Mouse (Mus musculus) cerebellum, adult 9-11 months (tissue): Measurements from ENCODE around the gene Camk2n1.
"Not testable (repeated sequence)": the region's sequence is repeated elsewhere in the genome, so short reads cannot be mapped to it uniquely, and the experiment has no call there.

ENCODE experiments used
- DNase-seq: peaks from one replicate; pipeline ENCODE4 v3.0.0; 2022

The Camk2n1 gene

DNA sequence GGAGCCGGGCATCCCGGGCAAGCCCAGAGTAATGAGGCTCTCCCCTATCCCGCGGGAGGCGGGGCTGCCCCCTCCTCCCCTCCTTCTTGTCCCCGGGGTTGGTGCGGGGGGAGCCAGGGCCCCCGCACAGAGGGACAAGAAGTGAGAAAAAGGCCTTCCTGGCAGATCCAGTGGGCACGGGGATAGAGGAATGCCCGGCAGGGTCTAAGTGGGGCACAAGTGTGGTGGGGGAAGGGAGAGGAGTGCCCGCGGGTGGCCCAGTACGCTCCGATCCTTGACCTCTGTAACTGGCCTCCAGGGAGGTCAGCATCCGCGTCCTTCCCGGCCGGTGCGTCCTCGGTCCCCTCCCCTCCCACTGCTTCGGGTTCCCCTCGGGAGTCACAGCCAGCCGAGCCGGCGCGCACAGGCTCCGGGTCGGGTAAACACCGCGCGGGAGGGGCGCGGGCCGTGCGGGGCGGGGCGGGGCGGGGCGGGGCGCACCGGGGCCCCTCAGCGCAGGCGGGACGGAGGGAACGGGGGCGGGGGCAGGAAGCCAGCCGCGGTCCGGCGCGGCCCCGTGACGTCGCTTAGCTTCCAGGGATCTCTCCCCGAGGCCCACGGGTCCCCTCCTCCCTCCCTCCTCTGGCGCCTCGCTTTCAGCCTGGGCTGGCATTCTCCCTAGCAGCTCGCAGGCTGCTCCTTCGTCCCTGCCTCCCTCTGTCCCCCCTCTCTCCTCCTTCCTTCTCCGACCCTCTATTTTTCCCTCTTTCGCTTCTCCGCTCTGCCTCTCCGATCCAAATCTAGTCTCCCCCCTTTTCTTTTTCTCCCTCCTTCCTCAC is at the start of gene Camk2n1:
TSS of gene Camk2n1 (plus strand) at position 562 of the 818 bp plus-strand sequence.
- DNase-seq: peak; percentile 92

DNA sequence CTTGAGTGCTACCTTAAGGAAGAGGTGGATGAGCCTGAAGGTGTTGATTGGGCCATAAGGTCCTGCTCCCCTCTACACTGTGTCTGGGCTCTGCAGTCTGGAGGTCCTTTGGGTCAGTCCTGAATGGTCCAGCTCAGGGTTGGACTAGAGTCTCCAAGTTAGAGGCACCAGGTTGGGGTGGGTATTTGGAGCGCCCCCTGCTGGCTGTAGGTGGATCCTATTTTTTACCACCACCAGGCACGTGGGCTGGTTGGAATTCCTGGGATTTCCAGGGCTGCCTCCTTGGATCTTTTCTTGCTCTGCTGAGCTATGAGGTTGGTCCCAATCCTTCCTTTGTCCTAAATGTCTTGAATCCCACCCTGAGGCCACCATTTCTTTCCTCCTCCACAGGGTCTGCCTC is 49.3 kb upstream of the Camk2n1 start:
- no peak for DNase-seq

DNA sequence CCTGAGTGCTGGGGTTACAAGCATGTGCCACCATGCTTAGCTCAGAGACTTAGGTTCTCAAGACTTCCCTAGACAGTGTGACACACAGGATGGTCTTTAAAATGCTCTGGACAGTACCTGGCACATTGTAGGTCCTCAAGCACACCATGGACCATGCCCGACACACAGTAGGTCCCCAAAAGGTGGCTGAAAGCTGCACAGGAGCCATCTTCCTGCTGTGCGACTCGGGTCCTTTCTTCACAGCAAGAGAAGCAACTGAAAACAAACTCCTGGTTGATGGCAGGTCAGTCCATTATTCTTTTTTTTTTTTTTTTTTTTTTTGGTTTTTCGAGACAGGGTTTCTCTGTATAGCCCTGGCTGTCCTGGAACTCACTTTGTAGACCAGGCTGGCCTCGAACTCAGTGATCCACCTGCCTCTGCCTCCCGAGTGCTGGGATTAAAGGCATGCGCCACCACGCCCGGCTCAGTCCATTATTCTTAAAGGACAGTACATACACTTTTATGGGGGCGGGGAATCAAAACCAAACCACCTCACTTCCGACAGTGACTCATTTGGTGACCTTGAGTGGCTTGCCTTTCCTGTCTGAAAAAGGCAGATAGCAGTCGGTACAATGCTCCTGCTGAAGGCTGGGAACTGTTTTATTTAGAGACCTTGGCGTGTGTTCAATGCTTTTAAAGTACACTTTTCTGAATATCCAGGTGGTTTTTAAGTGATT is 46.5 kb upstream of the Camk2n1 start:
- no peak for DNase-seq

DNA sequence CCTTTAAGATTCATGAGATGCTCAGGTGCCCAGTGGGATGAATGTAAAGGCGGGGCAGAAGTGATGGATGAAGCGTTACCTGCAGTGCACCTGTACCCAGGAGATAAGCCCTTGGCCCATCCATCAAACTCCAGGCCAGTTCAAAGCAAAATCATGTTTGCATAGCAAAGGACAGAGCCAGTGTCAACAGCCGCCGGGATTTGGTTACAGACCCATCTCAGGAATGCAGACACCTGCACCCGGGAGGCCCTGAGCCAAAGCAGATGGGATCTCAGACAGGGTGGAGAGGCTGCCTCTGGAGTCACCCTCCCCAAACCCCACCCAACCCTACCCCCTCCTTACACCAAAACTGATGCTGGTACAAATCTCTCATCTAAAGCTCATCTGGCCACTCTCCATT is 43.1 kb upstream of the Camk2n1 start:
- DNase-seq: no peak

DNA sequence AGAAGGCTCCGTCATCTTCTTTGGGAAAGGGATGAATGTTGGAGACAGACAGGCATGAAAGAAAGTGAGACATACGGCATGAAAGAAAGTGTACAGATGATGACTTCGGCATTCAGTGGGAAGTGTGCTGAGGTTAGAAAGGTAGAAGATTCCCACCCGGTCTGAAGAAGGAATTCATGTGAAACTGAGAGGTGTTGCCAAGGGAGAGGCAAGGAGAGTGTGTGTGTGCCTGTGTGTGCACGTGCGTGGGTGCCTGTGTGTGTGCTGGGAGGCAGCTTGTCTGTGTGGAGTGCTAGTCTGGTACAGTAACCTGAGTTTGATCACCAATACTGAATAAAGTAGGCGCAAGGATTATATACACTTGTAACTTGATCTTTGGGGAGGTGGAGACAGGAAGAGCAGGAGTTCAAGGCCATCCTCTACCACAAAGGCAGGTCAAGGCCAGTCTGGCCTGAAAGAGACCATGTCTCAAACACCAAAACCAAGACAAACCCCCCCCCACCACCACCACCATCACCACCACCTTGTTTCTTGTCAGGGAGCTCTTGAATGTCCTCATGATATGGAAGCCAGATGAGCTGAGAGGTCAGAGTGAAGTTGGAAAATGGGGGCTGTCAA is 42.5 kb upstream of the Camk2n1 start:
- no peak for DNase-seq

DNA sequence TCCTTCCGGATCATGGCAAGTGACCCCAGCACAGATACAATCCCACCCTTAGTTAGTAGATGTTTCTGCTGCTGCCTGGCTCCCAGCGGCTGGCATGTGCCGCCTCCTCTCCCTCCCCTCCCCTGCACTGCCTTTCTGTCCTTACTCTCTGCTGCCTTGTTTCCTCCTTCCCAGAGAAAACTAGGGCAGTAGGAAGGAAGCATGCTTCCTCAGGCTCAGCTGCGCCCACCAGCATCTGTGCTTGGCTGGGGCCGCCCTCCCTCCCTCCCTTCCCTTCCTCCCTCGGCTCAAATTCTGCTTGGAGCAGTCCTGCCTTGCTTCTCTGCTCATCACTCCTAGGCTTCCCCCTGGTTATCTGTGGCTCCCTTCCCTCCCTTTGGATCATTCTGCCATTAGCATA is 39.4 kb upstream of the Camk2n1 start:
- DNase-seq: no peak

DNA sequence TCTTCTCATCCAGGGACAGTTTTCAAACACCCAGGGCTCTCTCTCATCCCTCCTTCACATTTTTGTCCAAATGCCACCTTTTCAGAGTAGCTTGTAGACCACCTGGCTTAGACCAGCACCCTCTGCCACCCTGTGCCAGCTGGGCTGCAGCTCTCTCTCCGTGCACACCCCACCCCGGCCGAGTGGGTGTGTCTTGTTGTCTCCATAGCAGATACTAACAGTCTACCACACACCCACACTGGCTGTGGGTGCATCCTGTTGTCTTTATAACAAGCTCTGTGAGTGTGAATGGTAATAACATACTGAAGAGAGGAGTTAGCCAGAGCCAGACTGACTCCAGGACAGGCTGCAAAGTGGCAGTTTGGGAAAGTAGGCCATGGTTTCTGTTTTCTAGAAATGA is 38.1 kb upstream of the Camk2n1 start:
- no peak for DNase-seq

DNA sequence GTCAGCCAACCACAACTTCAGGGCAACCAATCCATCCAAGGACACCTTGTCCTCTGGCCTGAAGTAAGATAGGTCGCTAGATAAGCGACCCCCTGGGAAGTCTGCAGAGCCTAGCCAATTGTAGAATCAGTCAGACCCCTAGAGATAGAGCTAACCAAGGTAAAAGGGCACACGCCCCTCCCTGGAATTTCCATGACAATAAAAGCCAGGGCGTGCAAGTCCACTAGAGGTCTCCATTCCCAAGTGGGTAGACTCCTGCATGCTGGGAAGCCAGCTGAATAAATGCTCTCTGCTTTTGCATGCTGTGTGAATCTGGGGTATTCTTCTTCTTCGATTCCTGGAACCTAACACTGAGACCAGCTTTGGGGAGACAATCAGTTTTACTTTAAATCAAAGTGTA is 37.7 kb upstream of the Camk2n1 start:
- DNase-seq: no peak

DNA sequence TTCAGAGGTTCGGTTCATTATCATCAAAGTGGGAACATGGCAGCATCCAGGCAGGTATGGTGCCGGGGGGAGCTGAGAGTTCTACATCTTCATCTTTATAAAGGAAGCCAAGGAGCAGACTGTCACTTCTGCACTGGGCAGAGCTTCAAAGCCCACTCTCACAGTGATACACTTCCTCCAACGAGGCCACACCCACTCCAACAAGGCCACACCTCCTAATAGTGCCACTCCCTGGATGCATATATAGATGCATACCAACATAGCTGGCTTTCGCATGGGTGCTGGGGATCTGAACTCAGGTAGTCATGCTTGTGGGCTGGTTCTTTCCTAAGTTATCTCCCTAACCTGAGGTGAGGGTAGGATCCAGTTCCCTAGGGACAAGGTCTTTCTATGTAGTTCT is 36.2 kb upstream of the Camk2n1 start:
- no peak for DNase-seq

DNA sequence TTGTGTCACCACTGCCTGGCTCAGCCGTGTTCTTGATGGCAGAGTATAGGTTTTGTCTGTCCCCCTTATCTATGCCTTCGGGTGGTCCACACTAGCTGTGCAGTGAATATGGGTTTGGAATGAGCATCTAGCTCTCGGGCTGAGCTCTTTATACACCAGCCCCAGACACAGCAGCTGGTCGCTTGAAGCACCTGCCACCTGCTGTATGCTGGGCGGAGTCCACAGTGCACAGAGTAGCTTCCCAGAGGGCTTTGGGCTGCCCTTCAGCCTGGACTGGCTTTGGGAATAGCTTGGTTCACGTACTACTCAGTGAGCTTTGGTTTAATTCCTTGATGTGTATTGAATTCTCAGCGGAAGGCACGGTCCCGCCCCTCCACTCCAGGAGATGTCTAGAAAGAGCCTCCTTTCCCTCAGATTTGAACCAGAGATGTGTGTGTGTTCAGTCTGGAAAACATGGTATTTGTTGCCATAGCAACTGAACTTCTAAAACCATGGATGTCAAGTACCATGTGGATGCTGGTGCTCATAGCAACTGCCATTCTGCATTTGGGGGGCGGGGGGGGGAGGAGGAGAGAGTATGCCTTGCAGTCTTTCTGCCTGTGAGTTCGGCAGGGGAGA is 35.7 kb upstream of the Camk2n1 start:
- DNase-seq: no peak

DNA sequence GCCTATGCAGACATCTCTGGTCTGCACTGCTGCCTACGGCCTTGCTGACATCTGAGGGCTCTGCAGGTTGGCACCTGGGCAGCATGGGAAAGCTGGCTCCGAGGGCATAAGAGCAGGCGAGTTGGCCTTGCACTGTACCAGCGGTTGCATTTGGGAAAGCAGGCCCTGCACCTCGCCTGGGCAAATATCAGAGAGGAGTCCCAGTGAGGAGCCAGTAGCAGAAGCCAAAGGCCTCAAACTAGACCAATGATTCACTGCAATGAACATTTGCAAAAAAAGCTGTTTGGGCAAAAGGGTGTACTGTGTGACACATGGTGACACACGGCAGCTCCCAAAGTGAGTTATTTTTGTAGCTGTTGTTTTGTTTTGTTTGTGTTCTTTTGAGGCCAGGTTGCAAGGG is 29.1 kb upstream of the Camk2n1 start:
- no peak for DNase-seq

DNA sequence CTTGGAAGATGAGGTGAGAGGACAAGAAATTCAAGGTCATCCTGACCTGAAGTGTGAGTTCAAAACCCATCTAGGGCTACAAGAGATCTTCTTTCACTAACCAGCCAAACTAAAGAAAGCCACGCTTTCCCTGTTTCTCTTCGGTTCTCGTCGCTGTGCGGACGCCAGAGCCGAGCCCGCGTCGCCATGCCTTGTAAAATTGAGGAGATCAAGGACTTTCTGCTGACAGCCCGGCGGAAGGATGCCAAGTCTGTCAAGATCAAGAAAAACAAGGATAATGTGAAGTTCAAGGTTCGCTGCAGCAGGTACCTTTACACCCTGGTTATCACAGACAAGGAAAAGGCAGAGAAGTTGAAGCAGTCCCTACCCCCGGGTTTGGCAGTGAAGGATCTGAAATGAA is 28.5 kb upstream of the Camk2n1 start:
- not testable (repeated sequence) for DNase-seq

DNA sequence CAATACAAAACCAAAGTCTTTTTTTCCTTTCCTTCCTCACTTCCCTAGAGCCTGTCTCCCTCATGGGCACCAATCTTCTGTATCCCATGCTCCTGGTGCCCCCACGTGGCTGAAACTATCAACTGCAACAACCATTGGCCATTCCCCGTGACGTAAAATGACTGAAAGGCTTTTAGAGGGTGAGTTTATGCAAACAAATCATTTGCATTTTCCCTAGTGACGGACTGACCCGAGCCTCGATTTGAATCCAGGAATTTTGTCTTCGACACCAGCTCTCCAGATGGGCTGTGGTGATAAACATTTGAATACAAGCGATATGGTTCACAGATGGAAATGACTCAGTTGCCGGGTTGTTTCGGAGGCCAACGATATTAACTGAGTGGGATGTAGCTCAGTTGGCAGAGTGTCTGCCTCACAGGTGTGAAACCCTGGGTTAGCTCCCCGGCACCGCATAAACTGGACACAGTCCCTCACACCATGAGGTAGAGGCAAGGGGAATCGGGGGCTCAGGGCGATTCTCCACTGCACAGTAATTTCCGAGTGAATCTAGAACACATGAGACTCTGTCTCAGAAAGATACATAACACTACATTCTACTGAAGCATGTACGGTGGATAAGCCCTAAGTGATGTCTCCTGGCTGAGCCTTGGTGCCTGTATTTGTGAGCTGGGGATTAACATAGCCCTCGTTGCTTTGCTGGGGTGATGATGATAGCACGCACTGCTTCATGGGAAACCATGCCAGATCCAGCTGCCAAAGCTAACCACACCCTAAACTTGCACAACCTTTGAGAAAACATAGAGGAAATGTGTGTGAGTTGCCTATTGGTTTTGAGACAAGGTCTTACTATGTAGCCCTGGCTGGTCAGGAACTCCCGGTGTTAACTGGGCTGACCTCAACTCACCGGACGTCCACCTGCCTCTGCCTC is 27.1 kb upstream of the Camk2n1 start:
- peak; percentile 82 for DNase-seq

DNA sequence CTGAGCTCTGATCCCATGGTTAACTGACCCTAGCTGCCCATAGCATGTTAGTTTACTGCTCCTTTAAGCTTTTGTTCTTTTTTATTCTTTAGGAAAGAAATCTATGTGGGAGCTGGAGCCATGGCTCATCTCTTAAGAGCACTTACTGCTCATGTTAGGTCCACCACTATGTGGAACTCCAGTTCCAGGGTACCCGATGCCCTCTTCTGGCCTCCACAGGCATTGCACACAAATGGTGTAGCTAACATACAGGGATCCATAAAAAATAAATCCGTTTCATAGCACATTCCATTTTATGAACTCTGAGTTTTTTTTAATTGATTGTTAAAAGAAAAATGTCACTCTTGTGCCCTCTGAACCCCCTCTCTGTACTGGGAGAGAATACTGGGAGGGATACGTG is 24.3 kb upstream of the Camk2n1 start:
- DNase-seq: no peak

DNA sequence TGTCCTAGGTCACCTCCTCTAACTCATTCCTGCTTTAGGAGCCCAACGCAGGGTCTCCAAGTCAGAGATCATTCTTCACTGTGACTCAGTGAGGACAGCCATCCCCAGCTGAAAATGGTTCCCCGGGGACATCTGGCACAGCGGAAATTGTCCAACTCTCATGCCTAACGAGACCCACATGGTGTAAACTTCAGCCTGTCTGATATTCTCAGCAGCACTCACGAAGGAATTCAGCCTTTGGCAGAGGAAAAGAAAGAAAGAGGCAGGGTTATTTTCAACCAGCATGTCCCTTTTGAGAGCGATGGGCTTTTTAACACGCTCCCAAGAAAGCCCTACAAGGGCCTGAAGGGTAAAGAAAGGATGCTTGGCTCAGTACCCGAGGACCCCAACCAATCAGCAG is 22.8 kb upstream of the Camk2n1 start:
- DNase-seq: no peak

DNA sequence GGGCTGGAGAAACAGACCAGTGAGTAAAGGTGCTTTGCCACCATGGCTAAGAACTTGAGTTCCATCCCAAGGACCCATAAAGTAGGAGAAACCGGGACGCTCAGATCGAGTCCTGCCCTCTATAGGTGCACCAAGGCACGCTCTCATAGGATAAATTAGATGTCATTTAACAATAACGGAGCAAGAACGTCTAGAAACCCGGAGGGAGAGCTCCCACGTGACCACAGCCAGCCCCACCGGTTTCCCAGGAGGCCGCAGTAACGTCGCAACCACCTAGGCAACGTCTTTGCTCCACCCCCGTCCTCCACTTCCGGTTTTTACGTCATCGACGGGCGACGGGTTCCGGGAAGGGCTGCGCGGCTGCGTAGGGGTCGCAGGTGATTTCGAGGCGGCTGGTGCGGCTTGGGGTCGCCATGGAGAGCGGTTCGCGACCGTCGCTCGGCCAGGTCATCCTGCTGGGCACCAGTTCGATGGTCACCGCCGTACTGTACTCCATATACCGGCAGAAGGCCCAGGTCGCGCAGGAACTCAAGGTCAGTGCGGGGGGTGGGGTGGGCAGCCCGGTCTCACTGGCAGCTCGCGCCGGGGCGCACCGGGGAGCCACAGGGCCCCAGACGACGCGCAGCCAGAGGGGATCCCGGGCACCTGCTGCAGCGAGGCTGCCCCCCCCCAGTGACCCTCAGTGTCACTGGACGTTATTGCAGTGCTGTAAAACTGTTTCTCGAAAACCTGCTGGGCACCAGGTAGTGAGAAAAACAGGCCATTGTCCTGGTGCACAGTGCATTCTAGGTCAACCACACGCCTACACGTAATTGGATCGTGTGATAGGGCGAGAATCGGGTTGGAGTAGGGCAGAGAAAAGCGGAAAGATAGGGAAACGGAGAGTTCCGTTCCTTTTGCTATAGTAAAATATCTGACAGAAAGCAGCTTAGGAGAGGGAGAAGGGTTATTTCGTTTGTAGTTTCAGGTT is 19.5 kb upstream of the Camk2n1 start, which contains the start of gene Mul1:
TSS of gene Mul1 (plus strand) at position 325 of the 970 bp plus-strand sequence.
- DNase-seq: peak; percentile 97

DNA sequence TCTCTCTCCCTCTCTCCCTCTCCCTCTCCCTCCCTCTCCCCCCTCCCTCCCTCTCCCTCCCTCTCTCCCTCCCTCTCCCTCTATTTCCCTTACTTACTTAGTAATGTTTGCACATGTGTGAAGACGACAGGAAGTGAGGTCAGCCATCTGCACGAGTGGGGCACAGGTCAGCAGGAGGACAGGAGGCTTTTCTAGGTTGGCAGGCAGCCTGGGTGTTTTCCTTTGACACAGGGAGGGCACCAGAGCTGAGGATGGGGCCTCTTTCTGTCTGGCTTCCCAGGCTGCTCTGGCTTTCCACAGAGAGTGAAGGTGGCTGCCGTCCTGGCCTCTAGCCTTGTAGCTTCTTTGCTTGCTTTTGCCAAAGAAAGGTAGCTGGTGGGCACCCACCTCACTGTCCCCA is 14.1 kb upstream of the Camk2n1 start:
- no peak for DNase-seq

DNA sequence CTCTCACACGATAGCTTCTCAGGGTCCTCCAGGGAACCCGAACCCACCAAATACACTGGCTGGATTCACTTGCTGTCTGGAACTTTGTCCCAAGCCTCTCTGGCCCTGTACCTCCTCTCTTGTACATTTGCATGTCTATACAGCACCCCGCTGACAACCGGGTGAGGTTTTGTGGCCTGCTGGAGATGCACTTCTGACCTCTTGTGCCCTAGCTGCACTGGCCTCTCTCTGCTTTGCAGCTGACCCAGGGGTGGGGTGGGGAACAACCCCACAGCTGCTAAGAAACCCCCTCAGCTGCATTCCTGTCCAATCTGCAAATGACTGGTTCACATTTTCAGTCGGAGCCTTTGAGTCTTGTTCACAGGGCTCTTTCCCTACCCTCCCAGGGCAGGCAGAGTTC is 9.2 kb upstream of the Camk2n1 start:
- no peak for DNase-seq

DNA sequence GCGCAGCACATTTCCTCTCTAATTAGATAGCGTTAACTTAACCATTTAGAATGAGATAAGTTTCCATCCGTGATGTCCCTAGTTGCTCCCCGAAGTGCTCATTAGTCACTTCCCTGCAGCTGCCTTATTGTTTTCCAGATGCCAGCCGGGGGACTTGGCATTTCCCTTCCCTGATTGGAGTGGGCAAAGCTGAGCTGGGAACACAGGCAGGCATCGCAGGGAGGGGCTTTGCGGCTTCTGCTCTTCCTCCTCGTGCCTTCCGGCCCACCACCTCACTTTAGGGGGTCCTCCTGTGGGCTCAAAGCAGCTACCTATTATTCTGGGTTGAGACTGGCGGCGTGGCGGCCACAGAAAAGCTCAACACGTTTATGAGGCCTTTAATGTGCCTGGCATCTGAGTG is 7.1 kb upstream of the Camk2n1 start:
- DNase-seq: no peak

DNA sequence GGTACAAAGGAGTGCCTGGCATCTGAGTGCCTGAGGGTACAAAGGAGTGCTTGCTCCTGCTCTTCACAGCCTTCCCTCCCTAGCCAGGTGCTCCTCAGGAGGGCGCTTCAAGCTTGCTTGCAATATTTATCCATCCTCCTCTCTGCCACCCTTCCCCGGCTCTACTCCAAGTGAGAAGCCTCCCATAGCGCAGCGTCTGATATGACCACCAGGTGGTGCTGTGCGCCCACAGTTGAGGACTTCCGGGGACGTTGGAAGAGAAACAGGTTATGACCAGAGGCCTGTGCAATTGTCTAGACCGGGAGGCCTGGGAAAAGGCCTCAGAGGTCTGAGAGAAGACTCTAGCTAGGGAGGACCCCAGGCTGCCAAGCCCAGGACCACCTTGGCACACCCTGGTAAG is 6.7 kb upstream of the Camk2n1 start:
- DNase-seq: peak; percentile 91
